21 mouse cellular contexts compared by ENCODE assay signal in genomic region chr2:126844751-126845150, GRCm38 (mm10). TPM values are rescaled to one million over a fixed set of nuclear protein-coding genes. Genes with fewer than 3 reads are reported as not detected.
DNase-seq lines count a peak whose midpoint lies in the region; ATAC-seq and TF ChIP-seq lines count a peak whose summit lies in the region.
"Had no signal": no experiment of that assay in that cellular context is flagged by ENCODE, and none has a peak within 500 bp of the region (broad histone marks: within the 10 kb centered on the region; RNA-seq: fewer than 3 reads in every experiment).

No protein-coding gene starts in this region.

- DNase-seq in 3T3-L1 (ENCODE audit: low read depth, low spot score), result peak; percentile 74
- no peak for DNase-seq in Patski (ENCODE audit: low read depth, low spot score)
- DNase-seq in thymus, adult 18-20 months, result no peak
- no peak for DNase-seq in adrenal gland, postnatal 25 days
- DNase-seq: adrenal gland, adult 8-10 months; adrenal gland, postnatal 14 days; B cell, adult 2 months; cerebellum, adult 11 months; cerebellum, adult 18-20 months; cerebellum, adult 8-10 months; cerebellum, postnatal 10 days; cerebellum, postnatal 25 days; embryo, embryonic 11 days; forebrain, postnatal 0 days had no signal

- no peak overlapping the region for H3K4me3 ChIP-seq in C2C12 (ENCODE audit: insufficient read depth, poor library complexity, severe bottlenecking)
- H3K4me3 ChIP-seq: embryonic facial prominence, embryonic 13.5 days; embryonic facial prominence, embryonic 15.5 days; forebrain, embryonic 13.5 days; forebrain, embryonic 15.5 days had no signal

- CTCF ChIA-PET in Patski (lab: Charles Lee), result interaction anchor here (0.9 kb wide), 1 partner anchor 13 kb away, joined by 3 read pairs; no protein-coding TSS in a partner anchor

- H3K79me2 ChIP-seq in C2C12 (ENCODE audit: control insufficient read depth, insufficient read depth), result no peaks in the 10 kb centered on the region

- no peak for ATAC-seq in Patski
- no peak for ATAC-seq in erythroblast, adult 5-6 weeks (replicated peaks; ENCODE audit: low FRiP score, poor library complexity, severe bottlenecking)
- ATAC-seq: activated CD4-positive, CD25-positive, alpha-beta regulatory T cell, adult 4 months; forebrain, embryonic 13.5 days; forebrain, embryonic 15.5 days; forebrain, postnatal 0 days had no signal

- in situ Hi-C loops in Patski (cut with MboI; ENCODE audit: low pct_unique_long_range_greater_than_20kb), result loop anchor here (25.0 kb wide), 1 partner anchor 168 kb away; the partner anchor contains the start of gene Ap4e1

- H3ac ChIP-seq in C2C12 (ENCODE audit: control insufficient read depth, insufficient read length, low read depth), result no peak overlapping the region

- H3K36me3 ChIP-seq in C2C12 (ENCODE audit: control insufficient read depth, insufficient read depth), result peaks cover 81% of the 10 kb centered on the region

- H3K27me3 ChIP-seq in C2C12 (ENCODE audit: control insufficient read depth, insufficient read depth, insufficient read length) (no peaks in the 10 kb centered on the region), Patski (no peaks in the 10 kb centered on the region)
- H3K27me3 ChIP-seq: embryonic facial prominence, embryonic 13.5 days; embryonic facial prominence, embryonic 15.5 days; forebrain, embryonic 13.5 days; forebrain, embryonic 15.5 days had no signal

- H3K79me3 ChIP-seq in C2C12 (ENCODE audit: low read depth), result no peaks in the 10 kb centered on the region

- no peak for TF ChIP-seq CTCF in C2C12 (IDR thresholded peaks at IDR 0.05; ENCODE audit: control insufficient read depth, insufficient read depth, insufficient read length)
- TF ChIP-seq CTCF in Patski (IDR thresholded peaks at IDR 0.05), result peak; percentile 20

- POLR2A ChIA-PET in Patski (lab: Charles Lee), result no interaction called here

TF ChIP-seq in C2C12, 6 proteins besides CTCF, POLR2A, EP300 and RAD21:
- TF ChIP-seq MYOG (IDR thresholded peaks at IDR 0.05; ENCODE audit: control insufficient read depth, extremely low read depth, insufficient read length), result no peak
- no peak for TF ChIP-seq MAX (IDR thresholded peaks at IDR 0.05)
- no peak for TF ChIP-seq USF1 (IDR thresholded peaks at IDR 0.05; ENCODE audit: low read depth)
- peak; percentile 28 for TF ChIP-seq FOSL1 (IDR thresholded peaks at IDR 0.05; ENCODE audit: insufficient read depth, low read length, poor library complexity, severe bottlenecking)

RNA-seq across cellular contexts. Expression of gene Trpm7, which starts 31.3 kb away (rescaled TPM):
- polyA plus RNA-seq in C2C12 (2012; fragmentation: generic; extraction: Trizol) (6.1 TPM), Patski (2021) (53.3 TPM)
- 47.1 and 54.7 TPM in 2 replicates for total RNA-seq in adrenal gland, postnatal 25 days (2021)
- 22.2 and 51.7 TPM in 2 replicates for total RNA-seq in erythroblast, adult 5-6 weeks (2015; ENCODE audit: low replicate concordance)
- total RNA-seq in erythroblast, adult 5-6 weeks (2017; ENCODE audit: low replicate concordance), result 22.9 and 24.1 TPM in 2 replicates
